Mouse (Mus musculus): ENCODE results near the gene Ube2v1. TPM values are rescaled to one million over a fixed set of nuclear protein-coding genes. Genes with fewer than 3 reads are reported as not detected.
A peak's percentile ranks its signal among the peaks of the same experiment; 100 is the strongest.

The Ube2v1 gene
- polyA plus RNA-seq (2015; fragmentation: Nextera tagmentation; extraction: Ambion mirVana), result 390 and 393 TPM in 2 replicates

GRCm38 (mm10) chr2:167631591-167632448, at the start of gene Ube2v1:
Ube2v1 (minus strand) TSS chr2:167632095.
- H3K27me3 ChIP-seq (replicated peaks; ENCODE audit: control insufficient read depth, insufficient read depth, low read length), result no peaks in the 10 kb centered on the region
- H3K4me2 ChIP-seq (ENCODE audit: low read length), result peak within 1 kb of the TSS; percentile 91
- peak within 1 kb of the TSS; percentile 93 for H3K27ac ChIP-seq (ENCODE audit: low read depth, low read length)
- H3K4me1 ChIP-seq (ENCODE audit: control insufficient read depth, insufficient read depth, low read depth, low read length), result peaks cover 33% of the 10 kb centered on the region
- H3K4me3 ChIP-seq (ENCODE audit: low read length), result peak within 1 kb of the TSS; percentile 79
- no peaks in the 10 kb centered on the region for H3K9me3 ChIP-seq (ENCODE audit: control insufficient read depth, low read length)
- WGBS, result 1% methylated on average over 69 of the region's 87 CpGs
- no peaks in the 10 kb centered on the region for H3K36me3 ChIP-seq (ENCODE audit: control insufficient read depth, insufficient read depth, low read length)
- peak within 1 kb of the TSS; percentile 90 for H3K9ac ChIP-seq (ENCODE audit: low read depth, low read length)
- peak; percentile 86 for ATAC-seq

DNA sequence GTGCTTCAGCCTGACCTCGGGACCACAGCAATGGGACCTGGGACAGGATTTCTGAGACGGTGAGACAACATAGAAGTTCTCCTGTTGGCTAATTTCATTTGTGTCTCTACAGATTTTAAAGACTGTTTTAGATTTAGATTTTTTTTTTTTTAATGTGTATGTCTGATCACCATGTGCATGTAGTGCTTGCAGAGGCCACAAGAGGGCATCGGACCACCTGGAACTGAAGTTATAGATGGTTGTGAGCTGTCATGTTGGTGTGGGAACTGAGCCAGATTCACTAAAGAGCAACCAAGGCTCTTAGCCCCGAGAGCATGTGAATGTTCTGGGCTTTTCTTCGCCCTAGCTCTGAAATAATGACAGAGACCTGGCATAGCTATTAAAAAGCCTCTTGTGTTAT, 48.8 kb upstream of the Ube2v1 start:
- 53% methylated on average over 5 of the region's 5 CpGs for WGBS
- H3K27ac ChIP-seq (ENCODE audit: low read depth, low read length), result no peak overlapping the region

GRCm38 (mm10) chr2:167679902-167680430, 48.1 kb upstream of the Ube2v1 start:
- WGBS, result 3% methylated on average over 13 of the region's 13 CpGs
- Histone ChIP-seq H3K27ac (ENCODE audit: low read depth, low read length) (no peak overlapping the region), H3K4me2 (ENCODE audit: low read length) (no peak overlapping the region)

More for the DNA sequence above, 48.8 kb upstream of the Ube2v1 start:
- Histone ChIP-seq H3K4me2 (ENCODE audit: low read length) (no peak overlapping the region), H3K9me3 (ENCODE audit: control insufficient read depth, low read length) (no peaks in the 10 kb centered on the region), H3K27me3 (replicated peaks; ENCODE audit: control insufficient read depth, insufficient read depth, low read length) (0 out of 2 replicates have a peak, but pooled peaks cover 3% of the 10 kb centered on the region), H3K4me3 (ENCODE audit: low read length) (no peak overlapping the region), H3K4me1 (ENCODE audit: control insufficient read depth, insufficient read depth, low read depth, low read length) (no peaks in the 10 kb centered on the region), H3K36me3 (ENCODE audit: control insufficient read depth, insufficient read depth, low read length) (no peaks in the 10 kb centered on the region), H3K9ac (ENCODE audit: low read depth, low read length) (no peak overlapping the region)
- ATAC-seq, result no peak

GRCm38 (mm10) chr2:167678600-167678999, 46.7 kb upstream of the Ube2v1 start:
- no peaks in the 10 kb centered on the region for H3K9me3 ChIP-seq (ENCODE audit: control insufficient read depth, low read length)
- WGBS, result 52% methylated on average over 5 of the region's 5 CpGs
- H3K4me1 ChIP-seq (ENCODE audit: control insufficient read depth, insufficient read depth, low read depth, low read length), result no peaks in the 10 kb centered on the region
- no peak overlapping the region for H3K27ac ChIP-seq (ENCODE audit: low read depth, low read length)
- no peak overlapping the region for H3K9ac ChIP-seq (ENCODE audit: low read depth, low read length)
- H3K27me3 ChIP-seq (replicated peaks; ENCODE audit: control insufficient read depth, insufficient read depth, low read length), result 0 out of 2 replicates have a peak, but pooled peaks cover 3% of the 10 kb centered on the region
- H3K4me2 ChIP-seq (ENCODE audit: low read length), result no peak overlapping the region
- no peak for ATAC-seq
- H3K36me3 ChIP-seq (ENCODE audit: control insufficient read depth, insufficient read depth, low read length), result no peaks in the 10 kb centered on the region
- H3K4me3 ChIP-seq (ENCODE audit: low read length), result no peak overlapping the region

More at GRCm38 (mm10) chr2:167679902-167680430, 48.1 kb upstream of the Ube2v1 start:
- Histone ChIP-seq H3K9ac (ENCODE audit: low read depth, low read length) (no peak overlapping the region), H3K4me1 (ENCODE audit: control insufficient read depth, insufficient read depth, low read depth, low read length) (no peaks in the 10 kb centered on the region), H3K27me3 (replicated peaks; ENCODE audit: control insufficient read depth, insufficient read depth, low read length) (0 out of 2 replicates have a peak, but pooled peaks cover 3% of the 10 kb centered on the region), H3K4me3 (ENCODE audit: low read length) (no peak overlapping the region), H3K9me3 (ENCODE audit: control insufficient read depth, low read length) (no peaks in the 10 kb centered on the region), H3K36me3 (ENCODE audit: control insufficient read depth, insufficient read depth, low read length) (no peaks in the 10 kb centered on the region)
- peak; percentile 78 for ATAC-seq

DNA sequence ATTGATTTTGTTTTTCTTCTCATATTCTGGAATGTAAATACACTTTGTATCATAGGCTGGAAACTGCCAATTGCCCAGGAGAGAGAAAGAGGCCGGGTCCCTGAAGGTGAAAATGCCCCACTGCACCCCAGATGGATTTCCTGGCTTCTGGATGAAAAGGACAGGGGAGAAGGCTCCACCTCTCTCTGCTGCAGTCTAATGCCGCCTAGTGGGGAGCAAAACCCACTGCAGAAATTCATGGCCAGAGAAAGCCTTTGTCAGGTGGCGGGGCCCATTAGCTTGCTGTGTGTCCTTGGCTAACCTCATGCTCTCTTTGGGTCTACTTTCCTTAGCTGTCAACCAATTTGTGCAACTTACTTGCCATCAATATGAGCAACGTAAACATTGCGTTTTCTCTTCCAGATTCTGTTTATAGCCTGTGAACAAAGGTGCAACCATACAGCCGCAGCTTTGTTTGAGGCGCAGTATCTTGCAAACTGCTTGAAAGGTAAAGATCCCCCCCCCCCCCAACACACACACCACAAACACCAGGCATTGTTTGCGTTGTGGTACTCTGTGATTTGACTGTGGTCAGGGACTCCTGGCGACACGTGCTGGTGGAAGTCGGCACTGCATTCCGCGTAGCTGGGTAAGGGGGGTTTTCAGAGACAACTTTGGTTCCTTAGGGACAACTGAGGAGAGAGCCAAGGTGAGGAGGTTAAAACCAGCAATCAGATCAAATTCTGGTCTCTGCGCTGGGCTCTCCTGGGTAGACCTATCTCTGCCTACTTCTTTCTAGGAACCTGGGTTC, 43.4 kb upstream of the Ube2v1 start:
- Histone ChIP-seq H3K4me1 (ENCODE audit: control insufficient read depth, insufficient read depth, low read depth, low read length) (no peaks in the 10 kb centered on the region), H3K27ac (ENCODE audit: low read depth, low read length) (no peak overlapping the region), H3K4me3 (ENCODE audit: low read length) (no peak overlapping the region), H3K9me3 (ENCODE audit: control insufficient read depth, low read length) (no peaks in the 10 kb centered on the region), H3K27me3 (replicated peaks; ENCODE audit: control insufficient read depth, insufficient read depth, low read length) (no peaks in the 10 kb centered on the region), H3K9ac (ENCODE audit: low read depth, low read length) (no peak overlapping the region), H3K4me2 (ENCODE audit: low read length) (no peak overlapping the region), H3K36me3 (ENCODE audit: control insufficient read depth, insufficient read depth, low read length) (no peaks in the 10 kb centered on the region)
- 46% methylated on average over 14 of the region's 14 CpGs for WGBS
- ATAC-seq, result no peak

- H3K27ac ChIP-seq (ENCODE audit: low read depth, low read length), result no peak overlapping the region
- 26% methylated on average over 13 of the region's 13 CpGs for WGBS
- no peaks in the 10 kb centered on the region for H3K27me3 ChIP-seq (replicated peaks; ENCODE audit: control insufficient read depth, insufficient read depth, low read length)
- H3K4me1 ChIP-seq (ENCODE audit: control insufficient read depth, insufficient read depth, low read depth, low read length), result no peaks in the 10 kb centered on the region
- H3K9me3 ChIP-seq (ENCODE audit: control insufficient read depth, low read length), result no peaks in the 10 kb centered on the region
- H3K4me3 ChIP-seq (ENCODE audit: low read length), result no peak overlapping the region
- no peaks in the 10 kb centered on the region for H3K36me3 ChIP-seq (ENCODE audit: control insufficient read depth, insufficient read depth, low read length)
- no peak overlapping the region for H3K4me2 ChIP-seq (ENCODE audit: low read length)
- H3K9ac ChIP-seq (ENCODE audit: low read depth, low read length), result no peak overlapping the region
- no peak for ATAC-seq
These were observed 40.4 kb upstream of the Ube2v1 start for GRCm38 (mm10) chr2:167672212-167672685.

DNA sequence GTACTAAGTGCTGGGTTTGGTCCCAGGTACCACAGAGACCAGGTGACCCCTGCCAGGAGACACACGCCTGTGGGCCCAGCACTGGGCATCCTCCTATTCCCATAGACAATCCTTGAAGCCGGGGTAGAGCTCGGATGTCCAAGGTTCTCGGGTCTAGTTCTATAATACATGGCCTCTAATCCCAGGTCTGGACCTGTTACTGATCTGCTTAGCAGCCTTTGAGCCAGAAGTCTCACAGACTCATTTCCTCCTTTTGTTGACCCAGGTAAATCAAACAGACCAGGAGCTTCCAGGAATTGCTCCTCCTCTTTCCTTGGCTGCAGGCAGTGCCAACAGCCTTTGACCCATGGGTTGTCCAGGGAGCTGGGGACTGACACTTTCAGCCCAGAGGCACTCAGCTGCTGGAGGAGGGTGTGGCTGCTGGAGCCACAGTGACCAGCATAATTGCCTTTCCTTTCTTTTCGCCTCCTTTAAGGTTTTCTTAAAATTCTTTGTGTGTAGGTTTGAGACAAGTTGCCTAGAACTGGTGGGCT, 39.3 kb upstream of the Ube2v1 start:
- Histone ChIP-seq H3K36me3 (ENCODE audit: control insufficient read depth, insufficient read depth, low read length) (no peaks in the 10 kb centered on the region), H3K4me2 (ENCODE audit: low read length) (no peak overlapping the region), H3K4me3 (ENCODE audit: low read length) (no peak overlapping the region), H3K9ac (ENCODE audit: low read depth, low read length) (no peak overlapping the region), H3K9me3 (ENCODE audit: control insufficient read depth, low read length) (no peaks in the 10 kb centered on the region), H3K27ac (ENCODE audit: low read depth, low read length) (no peak overlapping the region), H3K4me1 (ENCODE audit: control insufficient read depth, insufficient read depth, low read depth, low read length) (no peaks in the 10 kb centered on the region), H3K27me3 (replicated peaks; ENCODE audit: control insufficient read depth, insufficient read depth, low read length) (no peaks in the 10 kb centered on the region)
- ATAC-seq, result no peak
- WGBS, result 86% methylated on average over 5 of the region's 5 CpGs

GRCm38 (mm10) chr2:167669398-167669797, 37.5 kb upstream of the Ube2v1 start:
- Histone ChIP-seq H3K4me1 (ENCODE audit: control insufficient read depth, insufficient read depth, low read depth, low read length) (no peaks in the 10 kb centered on the region), H3K4me3 (ENCODE audit: low read length) (no peak overlapping the region), H3K9ac (ENCODE audit: low read depth, low read length) (no peak overlapping the region), H3K27me3 (replicated peaks; ENCODE audit: control insufficient read depth, insufficient read depth, low read length) (no peaks in the 10 kb centered on the region), H3K4me2 (ENCODE audit: low read length) (no peak overlapping the region), H3K9me3 (ENCODE audit: control insufficient read depth, low read length) (no peaks in the 10 kb centered on the region), H3K36me3 (ENCODE audit: control insufficient read depth, insufficient read depth, low read length) (no peaks in the 10 kb centered on the region), H3K27ac (ENCODE audit: low read depth, low read length) (no peak overlapping the region)
- no peak for ATAC-seq
- 77% methylated on average over 4 of the region's 4 CpGs for WGBS

All from hindbrain, embryonic 16.5 days (tissue).